Mouse (Mus musculus) MEL (cell line): Measurements from ENCODE around the gene Hspa2. TPM values are rescaled to one million over a fixed set of nuclear protein-coding genes. Genes with fewer than 3 reads are reported as not detected.

ENCODE experiments used
- BHLHE40 ChIP-seq: IDR thresholded peaks from 2 replicates; pipeline ENCODE4 v1.6.1; 2012; ENCODE audit warnings: low read depth, mild to moderate bottlenecking, inconsistent platforms, low read length, improper control_type of control experiment, borderline replicate concordance
- E2F4 ChIP-seq: IDR thresholded peaks from 2 replicates; pipeline ENCODE4 v1.6.1; 2011; ENCODE audit warnings: low read depth, low read length, improper control_type of control experiment, borderline replicate concordance
- ETS1 ChIP-seq: IDR thresholded peaks from 2 replicates; pipeline ENCODE4 v1.6.1; 2012; ENCODE audit warnings: low read depth, mild to moderate bottlenecking, inconsistent platforms, low read length, improper control_type of control experiment, moderate library complexity
- GABPA ChIP-seq: IDR thresholded peaks from 2 replicates; pipeline ENCODE4 v1.6.1; 2012; ENCODE audit warnings: low read depth, mild to moderate bottlenecking, inconsistent platforms, low read length, improper control_type of control experiment, moderate library complexity
- HCFC1 ChIP-seq: IDR thresholded peaks from 2 replicates; pipeline ENCODE4 v1.6.1; 2012; ENCODE audit warnings: low read depth, mild to moderate bottlenecking, inconsistent platforms, low read length, improper control_type of control experiment, moderate library complexity
- KAT2A ChIP-seq: conservative IDR thresholded peaks from 2 replicates; pipeline ENCODE4 v1.6.1; 2012; ENCODE audit warnings: low read depth, low read length, improper control_type of control experiment, inconsistent platforms
- MAFK ChIP-seq: IDR thresholded peaks from 2 replicates; pipeline ENCODE4 v1.6.1; 2011; ENCODE audit warnings: low read depth, mild to moderate bottlenecking, low read length, improper control_type of control experiment, borderline replicate concordance
- MAZ ChIP-seq: IDR thresholded peaks from 2 replicates; pipeline ENCODE4 v1.6.1; 2012; ENCODE audit warnings: low read depth, mild to moderate bottlenecking, inconsistent platforms, low read length, improper control_type of control experiment
- MEF2A ChIP-seq: IDR thresholded peaks from 2 replicates; pipeline ENCODE4 v1.6.1; 2014; ENCODE audit warnings: low read depth, mild to moderate bottlenecking, inconsistent platforms, low read length, improper control_type of control experiment; ENCODE audit not compliant: poor library complexity, insufficient replicate concordance, severe bottlenecking; ENCODE audit errors: extremely low read depth
- MXI1 ChIP-seq: IDR thresholded peaks from 2 replicates; pipeline ENCODE4 v1.6.1; 2011; ENCODE audit warnings: mild to moderate bottlenecking, low read depth, low read length, improper control_type of control experiment
- MYB ChIP-seq: IDR thresholded peaks from 2 replicates; pipeline ENCODE4 v1.6.1; 2011; ENCODE audit warnings: mild to moderate bottlenecking, low read depth, low read length, improper control_type of control experiment
- NELFE ChIP-seq: IDR thresholded peaks from 2 replicates; pipeline ENCODE4 v1.6.1; 2011; ENCODE audit warnings: low read depth, low read length, improper control_type of control experiment
- NRF1 ChIP-seq: IDR thresholded peaks from 2 replicates; pipeline ENCODE4 v1.6.1; 2014; ENCODE audit warnings: low read depth, mild to moderate bottlenecking, inconsistent platforms, low read length, improper control_type of control experiment, moderate library complexity; ENCODE audit not compliant: poor library complexity, insufficient read depth, severe bottlenecking
- POLR2AphosphoS2 ChIP-seq: IDR thresholded peaks from 2 replicates; pipeline ENCODE4 v1.6.1; 2011; ENCODE audit warnings: low read length, improper control_type of control experiment
- SIN3A ChIP-seq: IDR thresholded peaks from 2 replicates; pipeline ENCODE4 v1.6.1; 2012; ENCODE audit warnings: low read length, improper control_type of control experiment, inconsistent platforms
- TBP ChIP-seq: IDR thresholded peaks from 2 replicates; pipeline ENCODE4 v1.8.0; 2011; ENCODE audit warnings: low read depth, low read length, improper control_type of control experiment
- USF1 ChIP-seq: IDR thresholded peaks from 2 replicates; pipeline ENCODE4 v1.6.1; 2014; ENCODE audit warnings: low read depth, mild to moderate bottlenecking, inconsistent platforms, low read length, improper control_type of control experiment, moderate library complexity
- USF2 ChIP-seq, 2 experiments: IDR thresholded peaks; 2 replicates each; pipeline ENCODE4 v1.6.1; 2011 to 2012; ENCODE audit warnings: improper control_type of control experiment in 2 of 2, low read length in 2 of 2, borderline replicate concordance in 1 of 2, inconsistent platforms in 1 of 2, low read depth in 1 of 2, mild to moderate bottlenecking in 1 of 2; ENCODE audit not compliant: insufficient read depth in 1 of 2
- ZC3H11A ChIP-seq: IDR thresholded peaks from 2 replicates; pipeline ENCODE4 v1.6.1; 2012; ENCODE audit warnings: low read depth, mild to moderate bottlenecking, inconsistent platforms, low read length, improper control_type of control experiment
- ZKSCAN1 ChIP-seq: IDR thresholded peaks from 2 replicates; pipeline ENCODE4 v1.6.1; 2012; ENCODE audit warnings: low read depth, mild to moderate bottlenecking, inconsistent platforms, low read length, improper control_type of control experiment, moderate library complexity
- ZMIZ1 ChIP-seq: IDR thresholded peaks from 2 replicates; pipeline ENCODE4 v1.6.1; 2012; ENCODE audit warnings: low read depth, mild to moderate bottlenecking, inconsistent platforms, low read length, improper control_type of control experiment, moderate library complexity
- polyA plus RNA-seq, 2 experiments: library from polyadenylated mRNA; stranded (reverse) in 1 of 2; unstranded in 1 of 2; fragments of >175 nt in 1 of 2; fragments of >200 nt in 1 of 2; gene quantifications; 2 replicates each; pipeline versions ENCODE4 v1.2.1 to v1.2.4; 2012; ENCODE audit warnings: low replicate concordance in 2 of 2, low read depth in 1 of 2; ENCODE audit not compliant: insufficient read length in 2 of 2, insufficient read depth in 1 of 2, missing spikeins in 1 of 2
- total RNA-seq: library from RNA; depleted of rRNA; stranded (reverse); fragments of 300-350 nt; gene quantifications from 2 replicates; pipeline ENCODE4 v1.2.3, GENCODE M21; 2012

The Hspa2 gene
- total and polyA plus RNA-seq, 3 experiments = 6.6 to 9.3 TPM; not detected in 1

GRCm38 (mm10) chr12:76367096-76367995, 36.6 kb upstream of the Hspa2 start (continued):
- TF ChIP-seq MYB = no peak
- TF ChIP-seq TBP = no peak
- peak; percentile 45; the same call in 1 of the 2 replicates for TF ChIP-seq ZMIZ1
- TF ChIP-seq MAZ = 0 out of 2 replicates have a peak, but pooled peaks have one; percentile 46
- peak; percentile 4; the same call in 1 of the 2 replicates for TF ChIP-seq NELFE
- no peak for TF ChIP-seq E2F4
- no peak for TF ChIP-seq USF2 (IDR thresholded peaks at IDR 0.05; ENCODE audit: borderline replicate concordance in 1 of 2, insufficient read depth in 1 of 2, low read depth in 1 of 2, low read length in 2 of 2)
- no peak for TF ChIP-seq BHLHE40
- no peak for TF ChIP-seq KAT2A
- peak; percentile 30; the same call in 1 of the 2 replicates for TF ChIP-seq HCFC1
- no peak for TF ChIP-seq MEF2A
- TF ChIP-seq ETS1 = peak; percentile 29; the same call in 1 of the 2 replicates
- no peak for TF ChIP-seq NRF1
- TF ChIP-seq MXI1 = peak; percentile 36
- TF ChIP-seq ZC3H11A = no peak
- 0 out of 2 replicates have a peak, but pooled peaks have one; percentile 26 for TF ChIP-seq SIN3A
- no peak for TF ChIP-seq GABPA
- no peak for TF ChIP-seq POLR2AphosphoS2
- TF ChIP-seq MAFK = 0 out of 2 replicates have a peak, but pooled peaks have one; percentile 31
- TF ChIP-seq USF1 = no peak
- no peak for TF ChIP-seq ZKSCAN1
